Mouse (Mus musculus) cerebellum, postnatal 4 days (tissue): Measurements from ENCODE around the gene Polr1b.

Source experiments
- DNase-seq, 2 experiments: peaks; one replicate each; pipeline ENCODE4 v3.0.0; 2022; ENCODE audit warnings: low spot score in 2 of 2, mixed read lengths in 1 of 2

Gene Polr1b

DNA sequence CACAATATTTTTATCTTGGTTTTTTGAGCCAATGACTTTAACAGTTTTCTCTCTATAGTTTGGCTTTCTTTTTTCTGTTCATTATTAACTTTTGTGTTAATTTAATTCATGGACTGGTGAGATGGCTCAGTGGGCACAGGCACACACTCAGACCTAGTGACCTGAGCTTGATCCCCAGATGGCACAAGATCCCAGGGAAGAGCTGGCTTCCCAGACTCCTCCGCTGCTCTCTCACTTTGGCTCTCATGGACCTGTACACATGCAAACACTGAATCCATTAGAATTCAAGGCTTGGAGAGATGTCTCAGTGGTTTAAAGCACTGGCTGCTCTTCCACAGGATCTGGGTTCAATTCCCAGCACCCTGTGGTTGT lies 15.6 kb downstream of the Polr1b start:
- DNase-seq: no peak

DNA sequence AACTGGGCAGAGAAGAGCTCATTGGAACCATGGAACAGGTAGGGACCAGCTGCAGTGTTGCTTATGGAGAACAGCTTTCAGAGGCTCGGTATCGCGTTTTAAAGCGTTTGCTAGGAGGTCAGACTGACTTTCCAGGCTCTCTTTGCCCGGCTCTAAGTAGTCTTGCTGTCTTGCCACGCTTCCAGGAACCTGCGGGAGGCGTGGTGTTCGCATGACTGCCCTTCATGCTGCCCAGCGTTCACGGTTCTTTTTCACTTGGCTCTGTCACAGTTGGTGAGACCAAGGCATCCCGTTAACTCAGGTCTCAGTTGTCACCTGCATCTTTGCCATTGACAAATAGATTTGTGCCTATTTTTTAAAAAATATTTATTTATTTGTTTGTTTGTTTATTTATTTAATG lies 17.3 kb downstream of the Polr1b start:
- no peak for DNase-seq

DNA sequence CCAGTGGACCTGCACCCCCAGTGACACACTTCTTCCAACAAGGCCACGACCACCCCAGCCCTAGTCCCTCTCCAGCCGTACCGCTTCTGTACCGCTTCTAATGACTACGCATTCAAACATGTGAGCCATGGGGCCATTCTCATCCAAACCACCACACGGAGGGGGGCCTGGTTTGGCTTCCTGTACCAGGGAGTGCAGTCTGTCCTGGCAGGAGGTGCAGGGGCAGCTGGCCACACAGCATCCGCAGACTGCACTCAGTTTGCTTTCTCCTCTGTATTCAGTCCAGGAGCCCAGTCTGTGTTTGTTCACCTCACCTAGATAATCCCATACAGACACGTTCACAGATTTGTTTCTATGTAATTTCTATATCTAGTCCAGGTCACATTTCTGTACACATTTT lies 21.2 kb downstream of the Polr1b start:
- DNase-seq: no peak

DNA sequence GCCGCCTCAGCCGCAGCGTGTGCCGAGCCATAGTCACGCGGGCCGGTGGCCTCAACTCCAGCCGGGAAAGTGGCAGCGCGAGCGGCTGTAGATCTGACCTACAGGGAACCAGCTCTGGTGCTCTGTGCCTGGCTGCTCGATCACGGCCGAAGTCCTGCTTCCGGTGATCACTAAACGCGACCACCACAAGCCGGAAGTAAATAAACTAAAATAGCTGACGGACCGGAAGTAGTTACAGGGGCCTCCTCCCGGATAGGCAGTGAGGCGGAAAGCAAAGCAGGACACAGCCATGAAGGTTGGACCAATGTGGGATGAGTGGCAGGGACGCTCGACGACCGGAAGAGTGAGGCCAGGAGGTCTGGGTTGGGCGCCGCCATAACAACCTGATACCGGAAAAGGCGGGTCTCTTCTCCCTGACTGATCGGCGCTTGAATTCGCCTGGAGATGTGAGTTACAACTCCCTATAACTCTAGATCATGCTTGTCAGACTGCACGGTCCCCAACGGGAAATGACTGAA lies 28.7 kb downstream of the Polr1b start, which contains the start of gene Chchd5:
Gene Chchd5, plus strand, starts transcription at position 289 of the 518 bp plus-strand sequence.
- DNase-seq: peak; percentile 62 to 88

DNA sequence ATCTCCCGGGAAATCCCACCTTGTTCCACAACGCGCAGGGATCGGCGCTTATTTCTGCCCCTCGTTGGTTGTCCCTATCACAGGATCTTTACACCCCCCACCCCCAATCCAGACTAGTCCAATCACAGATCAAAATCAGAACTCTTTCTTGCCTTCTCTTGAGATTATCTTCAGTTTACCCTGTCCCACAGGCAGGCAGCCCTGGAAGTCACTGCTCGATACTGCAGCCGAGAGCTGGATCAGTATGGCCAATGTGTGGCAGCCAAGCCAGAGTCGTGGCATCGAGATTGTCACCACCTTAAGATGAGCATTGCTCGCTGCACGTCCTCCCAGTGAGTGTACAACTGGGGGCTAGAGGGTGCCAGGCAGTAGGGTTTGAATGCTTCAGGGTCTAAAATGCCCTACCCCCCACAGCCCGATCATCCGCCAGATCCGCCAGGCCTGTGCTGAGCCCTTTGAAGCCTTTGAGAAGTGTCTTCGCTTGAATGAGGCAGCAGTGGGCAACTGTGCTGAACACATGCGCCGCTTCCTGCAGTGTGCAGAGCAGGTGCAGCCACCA lies 29.3 kb downstream of the Polr1b start:
- DNase-seq: no peak

DNA sequence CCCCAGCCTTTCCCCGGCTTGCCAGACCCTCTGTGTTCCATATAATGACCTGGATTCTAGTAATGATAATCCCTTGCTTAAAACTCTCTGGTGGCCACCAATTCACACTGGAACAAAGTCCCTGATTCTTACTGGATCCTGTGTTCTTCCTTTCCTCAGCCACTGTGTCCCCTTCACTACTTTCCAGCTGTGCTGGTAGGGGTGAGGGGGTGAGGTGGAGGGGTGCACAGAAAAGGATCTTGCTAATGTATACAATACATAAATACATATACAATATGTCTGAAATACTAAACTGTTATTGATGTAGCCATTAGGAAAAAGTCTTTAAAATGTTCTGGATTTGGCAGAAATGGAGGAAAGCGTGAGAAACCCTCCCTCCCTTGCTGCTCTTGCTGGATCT lies 30.0 kb downstream of the Polr1b start:
- no peak for DNase-seq

DNA sequence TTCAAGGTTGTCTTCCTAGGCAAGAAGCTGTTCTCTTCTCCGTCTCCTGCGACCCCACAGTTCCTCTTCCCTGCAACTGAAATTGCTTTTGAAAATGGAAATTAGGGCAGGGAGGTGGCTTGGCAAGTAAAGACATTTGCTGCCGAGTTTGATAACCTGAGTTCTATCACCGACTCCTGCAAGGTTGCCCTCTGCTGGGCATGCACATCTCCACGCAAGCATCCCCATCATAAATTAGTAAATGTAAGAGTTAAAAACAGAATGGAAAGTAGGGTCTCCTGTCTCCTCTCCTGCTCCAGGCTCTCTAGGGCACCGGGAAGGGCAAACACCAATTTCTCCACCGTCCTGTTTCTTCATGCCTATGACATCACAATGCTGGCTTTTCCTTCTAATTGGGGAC lies 31.4 kb downstream of the Polr1b start:
- no peak for DNase-seq

DNA sequence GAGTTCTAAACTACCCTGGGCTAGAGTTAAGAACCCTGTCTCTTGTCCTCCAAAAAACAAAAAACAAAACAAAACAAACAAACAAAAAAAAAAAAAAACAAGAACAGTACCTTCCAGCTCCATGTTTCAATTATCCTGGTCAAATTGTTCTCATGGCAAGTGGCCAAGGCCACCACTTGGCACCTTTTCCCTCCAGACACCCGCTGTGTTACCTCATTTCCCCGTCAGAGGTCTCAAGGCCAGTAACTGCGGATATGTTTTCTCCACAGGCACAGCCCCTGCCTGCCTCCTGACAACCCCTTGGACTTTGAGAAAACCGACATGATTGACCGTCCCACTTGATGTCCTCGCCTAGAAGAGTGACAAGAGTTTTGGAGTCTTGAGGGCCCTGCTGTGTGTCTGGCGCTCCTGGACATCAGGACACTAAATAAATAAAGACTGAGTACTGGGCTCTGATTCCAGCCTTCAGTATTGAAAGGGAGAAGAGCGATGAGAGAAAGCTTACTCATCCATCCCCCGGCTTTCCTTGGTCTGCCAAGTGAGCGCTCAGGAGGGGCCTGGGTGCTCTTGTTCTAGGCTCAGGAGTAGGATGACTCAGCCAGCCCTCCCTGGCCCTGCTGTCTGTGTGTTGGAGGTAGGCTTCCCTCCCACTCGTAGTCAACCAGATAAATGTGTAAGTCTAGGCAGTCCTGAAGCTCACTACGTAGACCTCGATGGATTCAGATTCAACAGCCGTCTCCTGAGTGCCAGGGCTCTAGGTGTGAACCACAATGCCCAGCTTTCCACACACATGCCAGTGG lies 32.4 kb downstream of the Polr1b start:
- no peak for DNase-seq

DNA sequence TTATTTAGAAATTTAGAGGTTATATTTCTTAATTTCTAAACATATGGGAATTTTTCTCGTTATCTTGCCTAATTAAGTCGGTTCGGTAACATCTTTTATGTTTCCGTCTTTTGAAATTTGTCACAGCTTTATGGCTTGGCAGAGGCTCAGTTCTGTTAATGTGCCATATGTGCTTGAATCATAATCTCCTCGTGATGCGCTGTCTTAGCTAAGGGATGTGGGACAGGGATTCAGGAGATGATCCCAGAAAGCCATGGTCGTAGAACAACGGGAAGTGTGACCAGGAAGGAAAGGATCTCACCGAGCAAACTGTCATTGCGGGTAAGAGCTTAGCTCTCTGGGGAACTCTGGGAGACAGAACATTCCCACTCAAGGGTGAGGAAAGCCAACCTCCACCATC lies 39.1 kb downstream of the Polr1b start:
- DNase-seq: no peak

DNA sequence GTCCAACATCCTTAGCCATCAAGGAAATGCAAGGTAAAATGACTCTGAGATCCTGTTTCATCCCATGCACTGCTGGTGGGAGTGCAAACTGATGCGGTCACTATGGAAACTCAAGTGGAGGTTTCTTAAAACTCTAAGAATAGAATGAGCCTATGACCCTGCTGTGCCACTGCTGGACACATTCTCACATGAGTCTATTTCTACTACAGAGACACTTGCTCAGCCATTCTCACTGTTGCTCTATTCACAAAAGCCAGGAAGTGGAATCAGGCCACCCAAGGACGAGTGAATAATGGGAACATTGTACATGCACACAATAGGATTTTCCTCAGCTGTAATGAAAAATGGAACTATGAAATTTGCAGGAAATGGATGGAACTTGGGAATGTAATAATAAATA lies 48.0 kb downstream of the Polr1b start:
- DNase-seq: no peak

DNA sequence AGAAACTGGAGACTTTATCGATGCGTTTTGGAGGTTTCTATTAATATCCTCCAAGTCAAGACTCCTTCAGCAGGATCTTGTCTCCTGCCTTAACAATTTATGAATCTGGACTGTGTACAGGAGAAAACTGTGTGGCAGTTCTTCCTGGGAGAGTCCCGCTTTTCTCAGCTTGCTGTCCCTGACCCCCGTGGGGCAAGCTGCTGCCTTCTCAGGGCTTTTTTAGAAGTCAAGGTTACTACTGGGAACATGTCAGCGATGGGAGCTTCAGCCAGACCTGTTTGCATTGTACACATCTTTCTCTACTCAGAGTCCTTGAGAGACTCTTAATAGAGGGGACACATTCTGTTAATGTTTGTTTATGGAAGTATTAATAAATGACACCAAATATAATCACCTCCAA lies 49.6 kb downstream of the Polr1b start:
- DNase-seq: no peak

DNA sequence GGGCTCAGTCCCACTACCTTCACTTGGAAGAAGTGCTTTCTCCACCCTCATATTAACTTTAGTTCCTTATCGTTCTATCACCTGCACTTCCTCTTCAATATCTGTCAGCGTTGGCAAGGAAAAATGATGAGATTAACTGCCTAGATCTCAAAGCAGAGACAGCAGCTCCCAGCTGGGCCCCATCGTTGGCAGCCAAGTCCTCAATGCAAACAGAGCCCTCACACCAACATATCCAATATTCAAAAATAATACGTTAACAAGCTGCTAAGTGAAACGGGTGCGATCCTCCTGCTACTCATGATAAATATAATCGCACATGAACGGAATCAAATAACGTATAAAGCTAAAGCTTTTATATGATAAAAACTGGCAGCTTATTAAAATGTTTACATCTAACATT lies 50.3 kb downstream of the Polr1b start:
- no peak for DNase-seq

DNA sequence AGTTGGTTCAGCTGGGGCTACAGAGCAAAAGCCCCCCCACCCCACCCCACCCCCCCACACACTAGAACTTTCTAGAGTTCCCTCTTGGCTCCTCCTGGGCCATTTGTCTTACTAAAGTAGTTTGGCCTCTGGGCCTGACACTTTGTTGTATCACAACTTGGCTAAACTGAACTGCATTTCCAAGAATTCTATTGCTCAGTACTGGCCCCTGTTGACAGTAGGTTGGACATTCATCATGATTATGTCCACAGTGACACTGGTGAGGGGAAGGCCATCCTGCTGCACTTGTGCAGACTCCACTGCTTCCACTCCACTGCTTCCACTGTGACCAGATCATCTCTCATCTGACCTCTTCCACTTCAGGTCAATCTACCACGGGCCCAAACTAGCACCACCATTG lies 52.0 kb downstream of the Polr1b start:
- no peak for DNase-seq

DNA sequence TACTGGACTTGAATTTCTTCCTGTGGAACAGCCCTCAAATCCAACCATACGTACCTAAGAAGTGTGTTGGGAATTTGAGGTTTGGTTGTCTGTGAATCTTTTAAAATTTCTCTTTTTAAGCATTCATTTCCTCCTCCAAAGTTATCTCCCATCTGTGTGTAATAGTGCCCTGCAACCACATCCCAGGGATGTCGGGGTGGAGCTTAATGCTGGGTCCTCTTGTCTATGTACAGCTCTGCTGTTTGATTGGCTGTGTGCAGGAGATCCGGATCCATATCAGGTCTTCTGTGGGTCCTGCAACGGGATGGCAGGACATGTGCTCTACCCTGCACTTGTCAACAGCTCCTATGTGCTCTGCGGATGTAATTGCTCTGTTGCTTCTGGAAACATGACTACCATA lies 64.0 kb downstream of the Polr1b start:
- DNase-seq: no peak

DNA sequence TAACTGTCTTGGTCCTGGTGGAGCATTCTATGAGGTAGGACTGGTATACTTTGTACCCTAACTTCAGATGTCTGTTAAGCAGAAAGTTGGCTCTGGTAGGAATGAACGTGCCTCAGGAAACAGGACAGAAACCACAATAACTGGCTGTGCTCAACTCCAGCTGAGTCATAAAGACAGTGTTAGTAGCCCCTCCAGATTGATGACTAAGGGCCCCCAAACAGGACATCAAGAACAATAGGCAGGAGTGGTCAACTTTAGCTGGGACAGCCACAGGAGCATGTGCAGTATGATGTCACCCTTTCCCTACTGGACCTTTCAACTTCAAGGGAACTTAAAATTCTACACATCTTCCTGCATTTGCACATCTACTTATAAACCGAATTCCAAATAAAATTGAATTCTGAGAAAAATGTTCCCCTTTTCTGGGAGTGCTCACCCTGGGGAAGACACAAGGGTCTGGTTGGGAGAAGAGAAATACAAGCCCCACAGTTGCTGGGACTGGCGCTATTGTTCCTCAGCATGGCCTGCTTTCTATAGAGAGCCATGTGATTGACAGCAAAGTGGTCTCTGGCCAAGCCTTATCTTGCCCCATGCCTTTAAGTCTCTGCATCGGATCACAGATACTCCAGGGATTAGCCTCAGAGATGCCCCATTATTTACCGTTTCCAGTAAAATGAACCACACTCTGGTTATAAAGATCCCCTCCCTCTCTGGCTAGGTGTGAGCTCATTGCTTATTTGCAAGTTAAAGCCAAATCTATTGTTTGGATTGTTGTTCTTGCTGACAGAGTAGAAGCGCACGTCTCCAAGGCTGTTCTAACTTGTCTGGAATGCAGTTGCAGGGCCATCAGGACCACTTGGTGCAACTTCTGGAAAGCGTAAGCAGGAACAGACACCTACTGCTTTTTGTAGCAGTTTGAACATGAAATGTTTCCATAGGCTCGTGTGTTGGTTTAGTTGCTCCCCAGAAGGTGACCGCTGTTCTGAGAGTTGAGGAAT lies 66.0 kb downstream of the Polr1b start:
- DNase-seq: no peak

DNA sequence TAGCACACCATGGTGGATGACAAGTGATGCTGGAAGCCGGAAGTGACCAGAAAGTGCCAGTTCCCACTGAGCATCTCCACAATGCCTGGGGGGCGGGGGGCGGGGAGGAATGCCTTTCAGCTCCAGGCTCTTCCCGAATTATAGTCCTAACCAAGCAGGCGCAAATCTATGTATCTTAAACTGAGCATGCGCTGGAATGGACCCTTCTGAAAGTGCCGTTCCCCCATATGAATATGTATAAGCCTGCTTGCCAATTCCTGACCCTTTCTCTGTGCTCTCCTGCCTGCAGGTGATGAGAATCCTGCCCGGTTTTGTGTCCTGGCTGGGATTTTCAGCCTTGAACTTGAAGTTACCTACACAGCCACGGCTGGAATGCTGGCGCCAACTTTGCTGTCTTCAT lies 72.6 kb downstream of the Polr1b start:
- no peak for DNase-seq

DNA sequence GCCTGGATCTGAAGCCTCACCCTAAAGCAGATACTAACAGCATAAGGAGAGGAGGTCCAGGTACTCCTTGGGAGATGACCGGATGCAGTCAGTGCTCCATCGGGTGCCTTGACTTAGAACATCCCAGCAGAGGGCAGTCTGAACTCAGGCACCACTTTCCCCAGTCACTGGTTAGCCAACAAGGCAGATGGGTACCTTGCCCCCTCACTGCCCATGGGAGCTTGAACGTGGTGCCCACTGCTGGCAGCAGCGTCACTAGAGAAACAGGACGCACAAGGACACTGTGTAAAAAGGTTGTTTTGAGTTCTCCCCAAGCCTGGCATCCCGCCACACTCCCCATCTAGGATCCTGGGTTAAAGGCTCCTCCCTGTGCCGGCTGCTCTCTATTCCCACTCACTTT lies 73.7 kb downstream of the Polr1b start:
- DNase-seq: peak in 1 of 2 experiments; percentile 63

DNA sequence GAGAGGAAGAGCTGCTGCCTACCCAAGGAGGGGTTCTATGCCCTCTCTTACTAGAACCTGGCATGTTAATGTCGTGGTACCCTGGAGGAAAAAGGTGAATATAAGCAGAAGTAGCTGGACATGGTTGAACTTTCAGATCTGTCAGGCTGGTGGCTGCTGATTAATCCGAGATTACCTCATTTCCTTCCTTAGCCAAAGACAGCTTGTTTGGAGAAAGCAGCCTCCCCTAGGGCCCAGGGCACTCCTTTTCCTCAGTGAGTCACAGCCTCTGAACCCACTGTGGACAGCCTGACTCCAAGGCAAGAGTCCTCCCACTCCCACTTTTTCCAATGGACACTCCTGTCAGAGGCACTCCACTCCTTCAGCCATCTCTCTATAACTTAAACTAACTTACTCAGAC lies 74.8 kb downstream of the Polr1b start:
- DNase-seq: no peak
